Mouse (Mus musculus) liver, postnatal 0 days (tissue): ENCODE data around the gene Slc48a1. TPM values are rescaled to one million over a fixed set of nuclear protein-coding genes. Genes with fewer than 3 reads are reported as not detected.
A peak's percentile ranks its signal among the peaks of the same experiment; 100 is the strongest.

Source experiments
- ATAC-seq: fragments of 200-750 bp; cut with Nextera tagmentation; 2 replicates; pipeline ENCODE4 v1.8.0; 2017; ENCODE audit warnings: mild to moderate bottlenecking, moderate library complexity
- DNase-seq: peaks from one replicate; pipeline ENCODE4 v3.0.0-alpha.2; 2016
- H3K27ac ChIP-seq: fragments of 300-500 bp; sonication (generic); 2 replicates; pipeline ENCODE4 v1.5.1; 2014; ENCODE audit warnings: antibody characterized with exemption, moderate library complexity, mild to moderate bottlenecking, low read depth
- H3K27me3 ChIP-seq: fragments of 300-500 bp; sonication (generic); 2 replicates; pipeline ENCODE4 v1.6.1; 2014; ENCODE audit warnings: low read length, control low read depth, mixed read lengths; ENCODE audit not compliant: insufficient read depth
- H3K36me3 ChIP-seq: fragments of 300-500 bp; sonication (generic); replicated peaks from 2 replicates; pipeline ENCODE4 v1.6.1; 2014; ENCODE audit warnings: mild to moderate bottlenecking, control low read depth, low read length, moderate library complexity, mixed read lengths; ENCODE audit not compliant: insufficient read depth
- H3K4me1 ChIP-seq: fragments of 300-500 bp; sonication (generic); 2 replicates; pipeline ENCODE4 v1.6.1; 2014; ENCODE audit warnings: antibody characterized with exemption, mild to moderate bottlenecking, control low read depth; ENCODE audit not compliant: insufficient read depth
- H3K4me2 ChIP-seq: fragments of 300-500 bp; sonication (generic); 2 replicates; pipeline ENCODE4 v1.6.1; 2014; ENCODE audit warnings: low read depth, mild to moderate bottlenecking, low read length, moderate library complexity, mixed read lengths
- H3K4me3 ChIP-seq: fragments of 300-500 bp; sonication (generic); 2 replicates; pipeline ENCODE4 v1.5.1; 2014; ENCODE audit warnings: low read depth, low read length
- H3K9ac ChIP-seq: fragments of 300-500 bp; sonication (generic); replicated peaks from 2 replicates; pipeline ENCODE4 v1.6.1; 2014; ENCODE audit warnings: mild to moderate bottlenecking, moderate library complexity
- H3K9me3 ChIP-seq: fragments of 300-500 bp; sonication (generic); 2 replicates; pipeline ENCODE4 v1.6.1; 2016; ENCODE audit warnings: mild to moderate bottlenecking, control low read depth, low read length, mixed read lengths
- CTCF ChIP-seq: sonication (generic); IDR thresholded peaks from 2 replicates; pipeline ENCODE4 v1.5.1; 2016; ENCODE audit warnings: antibody characterized with exemption, low read depth
- EP300 ChIP-seq: IDR thresholded peaks from 2 replicates; pipeline ENCODE4 v1.6.1; 2016; ENCODE audit warnings: antibody characterized with exemption, low read depth, mild to moderate bottlenecking
- WGBS: fragments of 180-500 bp; shearing (Covaris S2); extraction: QIAGEN DNeasy Blood & Tissue Kit; methylation state at CpG from one replicate; pipeline ENCODE4 v1.1.7; 2014; ENCODE audit not compliant: insufficient replicate concordance; 5-methylcytosine and 5-hydroxymethylcytosine counted together
- polyA plus RNA-seq: library from polyadenylated mRNA; unstranded; fragments of >200 nt; fragmentation: Nextera tagmentation; extraction: Ambion mirVana; gene quantifications from 2 replicates; pipeline ENCODE4 v1.2.1, GENCODE M21; 2015

The Slc48a1 gene
- polyA plus RNA-seq, 1 experiment from 2014 or later, result 61.1 TPM

DNA sequence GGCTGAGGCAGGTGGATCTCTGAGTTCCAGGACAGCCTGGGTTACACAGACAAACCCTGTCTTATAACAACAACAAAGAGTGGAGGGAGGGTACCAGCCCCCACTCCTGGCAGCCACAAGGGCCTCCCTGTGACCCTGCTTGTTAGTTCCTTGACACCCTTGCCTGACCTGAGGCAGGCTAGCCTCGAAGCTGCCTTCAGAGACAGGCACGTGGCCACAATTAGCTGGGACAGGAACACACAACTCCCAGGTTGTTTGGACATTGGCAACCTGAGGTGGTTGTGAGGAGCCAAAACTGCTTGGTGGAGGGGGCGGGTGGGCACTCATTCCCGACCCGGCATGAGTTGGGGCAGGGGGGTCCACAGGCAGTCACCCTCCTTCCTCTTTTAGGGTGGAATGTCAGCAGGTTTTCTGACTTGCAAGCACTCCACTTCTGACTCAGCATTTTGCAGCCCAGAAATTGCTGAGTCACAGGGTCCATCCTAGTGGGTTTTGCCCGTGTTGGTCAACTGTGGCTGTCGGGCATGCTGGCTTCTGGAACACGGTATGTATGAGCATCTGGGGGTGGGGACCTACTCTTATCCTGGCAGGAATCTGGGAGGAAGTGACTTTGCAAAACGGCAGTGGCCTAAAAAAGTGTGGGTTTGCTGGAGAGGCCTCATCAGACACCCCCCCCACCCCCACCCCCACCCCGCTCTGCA, 8.2 kb downstream of the Slc48a1 start:
- TF ChIP-seq CTCF, result no peak
- no peak for TF ChIP-seq EP300
- no peak for ATAC-seq
- peaks cover 42% of the 10 kb centered on the region for H3K4me1 ChIP-seq
- H3K9ac ChIP-seq, result peak overlapping the region; percentile 92
- 26% methylated on average over 10 of the region's 10 CpGs for WGBS
- 0 out of 2 replicates have a peak, but pooled peaks cover 6% of the 10 kb centered on the region for H3K27me3 ChIP-seq
- H3K27ac ChIP-seq, result peak overlapping the region; percentile 93
- H3K9me3 ChIP-seq, result no peaks in the 10 kb centered on the region
- peaks cover 13% of the 10 kb centered on the region for H3K36me3 ChIP-seq
- DNase-seq, result peak; percentile 72
- H3K4me2 ChIP-seq, result peak overlapping the region; percentile 86
- peak overlapping the region; percentile 88 for H3K4me3 ChIP-seq

GRCm38 (mm10) chr15:97787148-97787798, 9.0 kb downstream of the Slc48a1 start:
- peak overlapping the region; percentile 37 for H3K9ac ChIP-seq
- H3K4me2 ChIP-seq, result peak overlapping the region; percentile 86
- no peak for DNase-seq
- 55% methylated on average over 7 of the region's 7 CpGs for WGBS
- peak overlapping the region; percentile 93 for H3K27ac ChIP-seq
- H3K4me1 ChIP-seq, result peaks cover 38% of the 10 kb centered on the region
- peaks cover 16% of the 10 kb centered on the region for H3K36me3 ChIP-seq
- H3K4me3 ChIP-seq, result peak overlapping the region; percentile 15; the same call in 1 of the 2 replicates
- H3K27me3 ChIP-seq, result 0 out of 2 replicates have a peak, but pooled peaks cover 1% of the 10 kb centered on the region
- ATAC-seq, result no peak
- no peak for TF ChIP-seq CTCF
- TF ChIP-seq EP300, result no peak
- H3K9me3 ChIP-seq, result no peaks in the 10 kb centered on the region

GRCm38 (mm10) chr15:97787799-97788667, 9.7 kb downstream of the Slc48a1 start:
- Histone ChIP-seq H3K4me2 (peak overlapping the region; percentile 86), H3K4me3 (no peak overlapping the region), H3K9ac (no peak overlapping the region; the same call in 1 of the 2 replicates)

GRCm38 (mm10) chr15:97788821-97789220, 10.5 kb downstream of the Slc48a1 start:
- Histone ChIP-seq H3K4me1 (peaks cover 30% of the 10 kb centered on the region), H3K4me2 (no peak overlapping the region), H3K9ac (no peak overlapping the region), H3K36me3 (peaks cover 21% of the 10 kb centered on the region), H3K9me3 (no peaks in the 10 kb centered on the region), H3K4me3 (no peak overlapping the region), H3K27ac (peak overlapping the region; percentile 55; the same call in 1 of the 2 replicates), H3K27me3 (no peaks in the 10 kb centered on the region)
- WGBS, result 57% methylated on average over 6 of the region's 6 CpGs
- no peak for DNase-seq
- TF ChIP-seq CTCF (no peak), EP300 (no peak)
- ATAC-seq, result no peak

More at GRCm38 (mm10) chr15:97787799-97788667, 9.7 kb downstream of the Slc48a1 start:
- Histone ChIP-seq H3K36me3 (peaks cover 19% of the 10 kb centered on the region), H3K9me3 (no peaks in the 10 kb centered on the region), H3K4me1 (peaks cover 32% of the 10 kb centered on the region), H3K27me3 (no peaks in the 10 kb centered on the region), H3K27ac (peak overlapping the region; percentile 93)
- DNase-seq (no peak), ATAC-seq (no peak)
- WGBS, result 63% methylated on average over 19 of the region's 19 CpGs
- TF ChIP-seq EP300, result no peak
- TF ChIP-seq CTCF, result no peak

- WGBS, result 51% methylated on average over 20 of the region's 20 CpGs
- ATAC-seq (no peak), DNase-seq (peak; percentile 76)
- no peak overlapping the region for H3K9ac ChIP-seq
- H3K27ac ChIP-seq, result no peak overlapping the region
- H3K9me3 ChIP-seq, result no peaks in the 10 kb centered on the region
- H3K4me3 ChIP-seq, result no peak overlapping the region
- H3K36me3 ChIP-seq, result peaks cover 21% of the 10 kb centered on the region
- no peak overlapping the region for H3K4me2 ChIP-seq
- peaks cover 28% of the 10 kb centered on the region for H3K4me1 ChIP-seq
- H3K27me3 ChIP-seq, result no peaks in the 10 kb centered on the region
- TF ChIP-seq CTCF (peak; percentile 92), EP300 (no peak)
Measured at GRCm38 (mm10) chr15:97789761-97790505, 11.6 kb downstream of the Slc48a1 start.
